Mouse (Mus musculus) kidney, adult 2 months (tissue): ENCODE data around the gene Zfp948. TPM values are rescaled to one million over a fixed set of nuclear protein-coding genes. Genes with fewer than 3 reads are reported as not detected.
A peak's percentile ranks its signal among the peaks of the same experiment; 100 is the strongest.

ENCODE experiments used
- DNase-seq: peaks from one replicate; pipeline ENCODE4 v3.0.0; 2021
- H3K27ac ChIP-seq: fragments of 200-500 bp; 2 replicates; pipeline ENCODE4 v1.5.1; 2012; ENCODE audit warnings: low read depth, low read length, control low read depth, inconsistent platforms; ENCODE audit not compliant: insufficient read depth
- H3K27me3 ChIP-seq: fragments of 200-500 bp; replicated peaks from 2 replicates; pipeline ENCODE4 v1.6.1; 2012; ENCODE audit warnings: mild to moderate bottlenecking, moderate library complexity, low read length, inconsistent platforms; ENCODE audit not compliant: control insufficient read depth, insufficient read depth
- H3K36me3 ChIP-seq: fragments of 200-500 bp; 2 replicates; pipeline ENCODE4 v1.6.1; 2012; ENCODE audit warnings: mild to moderate bottlenecking, moderate library complexity, low read length, inconsistent platforms; ENCODE audit not compliant: control insufficient read depth, insufficient read depth
- H3K4me1 ChIP-seq: fragments of 200-500 bp; 2 replicates; pipeline ENCODE4 v1.6.1; 2011; ENCODE audit warnings: low read length; ENCODE audit not compliant: control insufficient read depth, insufficient read depth
- H3K4me3 ChIP-seq: fragments of 200-500 bp; 2 replicates; pipeline ENCODE4 v1.5.1; 2011; ENCODE audit warnings: mild to moderate bottlenecking, low read depth, low read length, control low read depth; ENCODE audit not compliant: insufficient read depth
- CTCF ChIP-seq: fragments of 200-500 bp; conservative IDR thresholded peaks from 2 replicates; pipeline ENCODE4 v1.5.1; 2011; ENCODE audit warnings: low read depth, mild to moderate bottlenecking, control low read depth, low read length, moderate library complexity, mixed read lengths; ENCODE audit not compliant: insufficient read depth, insufficient read length
- POLR2A ChIP-seq: fragments of 200-500 bp; IDR thresholded peaks from one replicate; pipeline ENCODE4 v1.6.1; 2011; ENCODE audit warnings: low read depth, low read length, control low read depth
- WGBS: fragments of 180-500 bp; shearing (Covaris S2); methylation state at CpG from one replicate; pipeline ENCODE4 v1.1.7; 2018; 5-methylcytosine and 5-hydroxymethylcytosine counted together
- polyA plus RNA-seq: library from polyadenylated mRNA; depleted of rRNA; stranded (reverse); fragments of >200 nt; gene quantifications from 2 replicates; pipeline ENCODE4 v1.2.3, GENCODE M21; 2012

Gene Zfp948
- polyA plus RNA-seq, 1 experiment, result 1.5 TPM

DNA sequence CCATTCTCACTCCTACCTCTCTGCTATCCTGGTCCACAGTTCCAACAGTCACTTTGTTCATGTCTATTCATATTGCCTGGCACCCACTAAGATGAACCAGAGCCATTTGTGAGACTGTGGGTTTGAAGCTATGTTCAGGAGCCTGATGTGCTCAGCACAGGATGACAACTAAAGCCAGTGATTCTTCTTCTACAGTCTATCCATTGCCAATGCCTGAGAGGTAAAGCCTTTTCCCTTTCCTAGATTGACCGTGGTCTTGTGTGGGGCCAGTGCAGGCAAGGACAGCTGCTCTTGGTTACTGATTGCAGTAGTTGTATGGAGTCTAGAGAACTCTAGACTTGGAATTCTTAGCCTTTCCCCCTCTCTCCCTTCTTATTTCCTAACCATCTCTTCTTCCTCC is 32.8 kb upstream of the Zfp948 start:
- no peaks in the 10 kb centered on the region for H3K36me3 ChIP-seq
- 0 out of 2 replicates have a peak overlapping the region, but pooled peaks have one; percentile 26 for H3K27ac ChIP-seq
- peaks cover 8% of the 10 kb centered on the region; the same call in 1 of the 2 replicates for H3K4me1 ChIP-seq
- WGBS, result 88% methylated on average over 1 of the region's 1 CpGs
- TF ChIP-seq POLR2A (no peak), CTCF (no peak)
- DNase-seq, result no peak
- H3K27me3 ChIP-seq, result no peaks in the 10 kb centered on the region
- H3K4me3 ChIP-seq, result no peak overlapping the region

DNA sequence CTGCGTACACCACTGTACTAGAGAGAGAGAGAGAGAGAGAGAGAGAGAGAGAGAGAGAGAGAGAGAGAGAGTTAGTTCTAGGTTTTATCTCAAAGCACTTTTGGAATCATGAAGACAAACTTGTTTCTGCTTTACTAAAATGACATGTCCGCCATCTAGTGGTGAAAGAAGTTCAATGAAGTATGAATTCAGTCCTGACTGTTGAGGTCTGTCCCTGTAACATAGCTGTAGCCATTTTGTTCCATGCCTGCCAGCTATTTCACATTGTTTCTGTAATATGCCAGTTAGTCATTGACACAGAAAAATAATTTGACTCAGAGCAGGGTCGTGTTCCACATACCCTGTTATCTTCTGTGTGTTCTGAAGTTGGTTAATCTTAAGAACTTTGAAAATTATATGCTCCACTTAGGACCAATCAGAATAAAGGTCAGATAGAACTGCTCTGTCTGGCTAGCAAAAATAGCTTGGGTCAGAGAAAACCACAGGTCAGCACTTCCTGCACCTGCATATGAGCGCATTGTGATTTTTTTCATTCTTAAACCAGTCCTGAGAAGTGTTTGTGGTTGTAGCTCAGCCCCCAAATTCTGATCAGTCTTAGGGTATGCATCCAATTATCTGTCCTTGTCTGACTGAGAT is 32.2 kb upstream of the Zfp948 start:
- no peak overlapping the region for H3K4me3 ChIP-seq
- DNase-seq, result peak; percentile 94
- H3K4me1 ChIP-seq, result peaks cover 8% of the 10 kb centered on the region; the same call in 1 of the 2 replicates
- no peaks in the 10 kb centered on the region for H3K27me3 ChIP-seq
- no peaks in the 10 kb centered on the region for H3K36me3 ChIP-seq
- H3K27ac ChIP-seq, result peak overlapping the region; percentile 36
- peak; percentile 32; the same call in 1 of the 2 replicates for TF ChIP-seq CTCF
- TF ChIP-seq POLR2A, result no peak
- WGBS, result under 1% methylated on average over 4 of the region's 4 CpGs

DNA sequence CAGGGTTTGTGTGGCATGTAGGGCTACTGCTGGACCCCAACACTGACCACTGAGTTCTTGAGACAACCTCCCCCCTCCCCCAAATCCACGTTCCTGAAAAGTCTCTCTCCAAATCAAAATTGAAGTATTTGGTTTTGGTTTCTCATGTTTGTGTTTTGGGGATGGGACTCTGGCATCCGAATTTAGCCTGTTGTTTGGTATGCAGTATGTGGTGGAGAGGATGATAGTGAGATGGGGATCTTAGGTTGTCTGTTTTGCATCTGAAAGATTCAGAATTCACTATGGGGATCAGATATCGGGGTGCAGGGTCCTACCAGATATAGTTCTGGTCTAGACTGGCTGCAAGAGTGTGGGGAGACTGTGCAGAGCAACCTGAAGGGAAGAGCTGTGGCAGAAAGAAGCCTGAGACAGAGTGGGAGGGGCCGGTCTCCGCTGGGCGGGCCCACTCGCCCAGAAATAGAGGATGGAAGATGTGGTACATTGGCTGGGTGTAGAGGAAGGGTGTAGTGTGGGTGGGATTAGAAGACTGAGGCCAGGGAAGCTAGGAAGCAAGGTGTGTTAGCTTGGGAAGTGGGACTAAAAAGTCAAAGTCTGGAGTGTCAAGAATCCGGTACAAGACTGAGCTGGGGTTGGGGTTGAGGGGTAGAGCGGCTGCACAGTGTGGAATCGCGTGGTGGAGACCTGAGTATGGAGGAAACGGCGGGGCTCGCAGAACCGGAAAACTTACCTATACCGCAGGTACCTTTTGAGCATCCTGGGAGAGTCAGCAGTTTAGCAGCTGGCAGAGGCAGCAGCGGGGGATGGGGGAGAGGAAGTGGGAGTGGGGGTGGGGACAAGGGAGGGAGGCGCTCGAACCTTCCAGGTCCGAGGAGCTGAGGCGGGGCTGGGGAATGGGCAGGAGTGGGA is 31.5 kb upstream of the Zfp948 start, which contains the start of gene Zfp52:
TSS of gene Zfp52 (plus strand) at position 444 of the 906 bp plus-strand sequence.
- H3K27me3 ChIP-seq, result no peaks in the 10 kb centered on the region
- peak within 1 kb of the TSS; percentile 53 for H3K4me3 ChIP-seq
- DNase-seq, result peak; percentile 79
- peaks cover 8% of the 10 kb centered on the region; the same call in 1 of the 2 replicates for H3K4me1 ChIP-seq
- no peaks in the 10 kb centered on the region for H3K36me3 ChIP-seq
- TF ChIP-seq POLR2A, result no peak
- TF ChIP-seq CTCF, result no peak
- WGBS, result under 1% methylated on average over 21 of the region's 21 CpGs
- peak within 1 kb of the TSS; percentile 36 for H3K27ac ChIP-seq

DNA sequence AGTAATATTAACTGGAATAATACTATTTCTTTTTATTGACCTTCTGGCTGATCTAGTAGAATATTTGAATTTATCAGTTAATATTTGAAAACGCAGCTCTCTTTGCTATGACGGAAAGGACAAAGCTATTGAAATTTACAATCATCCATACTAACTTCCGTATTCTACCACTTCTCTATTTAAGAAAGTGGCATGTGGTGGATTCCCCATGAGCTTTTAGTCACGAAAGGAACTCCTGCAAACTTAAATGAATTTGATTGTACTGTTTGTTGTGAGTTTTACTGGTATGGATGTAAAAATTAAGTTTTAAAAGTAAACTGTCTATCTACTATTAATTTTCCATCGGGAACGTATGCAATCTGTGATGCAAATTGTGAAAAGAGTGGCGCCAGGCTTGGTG is 30.7 kb upstream of the Zfp948 start:
- Histone ChIP-seq H3K36me3 (no peaks in the 10 kb centered on the region), H3K4me3 (peak overlapping the region; percentile 53), H3K27me3 (no peaks in the 10 kb centered on the region), H3K27ac (no peak overlapping the region), H3K4me1 (peaks cover 8% of the 10 kb centered on the region; the same call in 1 of the 2 replicates)
- DNase-seq, result no peak
- 44% methylated on average over 7 of the region's 7 CpGs for WGBS
- TF ChIP-seq POLR2A, result no peak
- no peak for TF ChIP-seq CTCF

DNA sequence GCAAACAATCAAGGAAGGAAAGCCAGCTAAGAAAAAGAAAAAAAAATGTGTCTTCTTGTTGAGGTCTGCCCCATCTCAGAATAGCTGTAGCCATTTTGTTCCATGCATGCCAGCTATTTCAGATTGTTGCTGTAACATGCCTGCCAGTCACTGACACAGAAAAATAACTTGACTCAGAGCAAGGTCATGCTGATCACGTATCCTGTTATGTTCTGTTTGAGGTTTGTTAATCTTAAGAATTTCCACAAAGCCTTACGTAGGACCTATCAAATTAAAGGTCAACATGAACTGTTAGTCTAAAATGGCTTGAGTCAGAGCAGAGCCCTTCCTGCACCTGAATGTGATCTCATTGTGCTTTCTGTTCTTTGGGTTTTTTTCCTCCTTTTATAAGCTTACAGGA is 30.1 kb upstream of the Zfp948 start:
- Histone ChIP-seq H3K36me3 (no peaks in the 10 kb centered on the region), H3K4me3 (no peak overlapping the region), H3K27me3 (no peaks in the 10 kb centered on the region), H3K27ac (no peak overlapping the region), H3K4me1 (peaks cover 8% of the 10 kb centered on the region; the same call in 1 of the 2 replicates)
- TF ChIP-seq POLR2A (no peak), CTCF (no peak)
- DNase-seq, result peak; percentile 23
- 36% methylated on average over 2 of the region's 2 CpGs for WGBS

DNA sequence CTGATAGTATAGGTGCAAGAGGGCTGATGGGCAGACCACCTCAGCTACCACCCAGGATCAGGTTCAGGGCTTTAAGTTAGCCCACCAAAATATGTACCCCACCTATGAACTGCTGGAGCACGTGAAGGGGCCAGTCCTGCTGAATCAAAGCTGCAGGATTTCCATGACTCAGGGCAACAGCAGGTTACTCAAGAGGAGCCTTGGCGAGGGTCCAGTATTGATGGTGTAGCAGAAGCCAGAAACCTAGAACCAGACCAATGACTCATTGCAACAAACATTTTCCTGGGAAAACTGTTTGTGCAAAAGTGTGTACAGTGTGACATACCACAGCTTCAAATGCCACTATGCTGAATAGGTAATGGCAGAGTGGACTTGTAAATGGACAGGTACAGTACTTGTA is 9.0 kb upstream of the Zfp948 start:
- H3K4me1 ChIP-seq, result no peaks in the 10 kb centered on the region

DNA sequence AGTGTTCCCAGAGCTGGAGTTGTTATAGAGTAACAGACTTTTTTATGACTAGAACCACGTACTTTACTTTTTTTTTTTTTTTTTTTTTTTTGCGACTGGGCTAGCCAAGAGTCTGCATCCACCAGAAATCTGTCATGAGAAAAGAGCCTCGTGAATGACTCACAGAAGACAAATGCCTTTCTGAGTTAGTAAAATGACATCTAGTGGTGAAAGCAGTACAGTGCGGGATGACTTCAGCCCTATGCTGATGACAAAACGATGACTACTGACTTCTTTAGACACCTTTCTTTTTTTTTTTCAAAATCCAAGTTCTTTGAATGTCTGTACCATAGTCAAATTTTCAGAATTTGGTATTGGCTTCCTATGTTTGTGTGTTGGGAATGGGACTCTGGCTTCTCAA is 588 bp upstream of the Zfp948 start:
- no peaks in the 10 kb centered on the region for H3K27me3 ChIP-seq
- H3K27ac ChIP-seq, result peak overlapping the region; percentile 91
- peak; percentile 75 for DNase-seq
- TF ChIP-seq POLR2A (no peak), CTCF (0 out of 2 replicates have a peak, but pooled peaks have one; percentile 11)
- H3K36me3 ChIP-seq, result no peaks in the 10 kb centered on the region; the same call in 1 of the 2 replicates
- peak overlapping the region; percentile 61; the same call in 1 of the 2 replicates for H3K4me3 ChIP-seq
- H3K4me1 ChIP-seq, result peaks cover 6% of the 10 kb centered on the region; the same call in 1 of the 2 replicates
- WGBS, result 1% methylated on average over 5 of the region's 5 CpGs

More for the DNA sequence above, 9.0 kb upstream of the Zfp948 start:
- H3K36me3 ChIP-seq, result peaks cover 8% of the 10 kb centered on the region
- no peak for TF ChIP-seq CTCF
- no peak for TF ChIP-seq POLR2A
- WGBS, result 95% methylated on average over 2 of the region's 2 CpGs
- H3K4me3 ChIP-seq, result no peak overlapping the region
- no peaks in the 10 kb centered on the region for H3K27me3 ChIP-seq
- no peak overlapping the region for H3K27ac ChIP-seq
- DNase-seq, result no peak
